Mouse (Mus musculus): ENCODE measurements around the gene Iqcf3. TPM values are rescaled to one million over a fixed set of nuclear protein-coding genes. Genes with fewer than 3 reads are reported as not detected.

Gene Iqcf3
- polyA plus RNA-seq, 1 experiment from 2014 or later: not detected

DNA sequence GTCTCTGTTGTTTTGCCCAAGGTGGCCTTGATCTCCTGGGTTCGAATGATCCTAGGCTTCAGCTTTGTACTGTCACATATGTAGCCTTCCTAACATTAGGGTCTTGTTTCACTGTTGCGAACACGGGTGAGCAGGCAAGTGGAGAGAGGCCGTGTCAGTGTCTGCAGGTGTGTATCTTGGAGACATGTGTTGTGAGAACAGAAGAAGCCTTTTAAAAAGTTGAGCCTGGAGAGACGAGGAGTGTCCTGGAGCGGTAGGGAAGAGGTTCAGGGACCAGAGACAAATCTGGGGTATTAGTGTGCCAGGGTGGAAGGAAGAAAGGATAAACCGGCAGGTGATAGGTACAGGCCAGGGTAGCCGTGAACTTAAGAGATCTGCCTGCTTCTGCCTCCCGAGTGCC, 83.3 kb downstream of the Iqcf3 start:
- Histone ChIP-seq H3K27ac (ENCODE audit: low read depth, low read length) (no peak overlapping the region), H3K36me3 (ENCODE audit: control insufficient read depth, insufficient read depth, low read length) (no peaks in the 10 kb centered on the region), H3K9me3 (ENCODE audit: control insufficient read depth, low read length) (no peaks in the 10 kb centered on the region), H3K9ac (ENCODE audit: low read length) (peak overlapping the region; percentile 75), H3K4me3 (ENCODE audit: low read depth, low read length) (peak overlapping the region; percentile 73), H3K27me3 (ENCODE audit: control insufficient read depth, insufficient read depth, low read length) (no peaks in the 10 kb centered on the region), H3K4me1 (ENCODE audit: control insufficient read depth, insufficient read depth, low read length) (peaks cover 12% of the 10 kb centered on the region), H3K4me2 (ENCODE audit: low read depth) (peak overlapping the region; percentile 92)
- WGBS: 84% methylated on average over 9 of the region's 9 CpGs
- ATAC-seq (ENCODE audit: insufficient read depth, low FRiP score, low TSS enrichment) (no peak), DNase-seq (ENCODE audit: low spot score) (no peak)

DNA sequence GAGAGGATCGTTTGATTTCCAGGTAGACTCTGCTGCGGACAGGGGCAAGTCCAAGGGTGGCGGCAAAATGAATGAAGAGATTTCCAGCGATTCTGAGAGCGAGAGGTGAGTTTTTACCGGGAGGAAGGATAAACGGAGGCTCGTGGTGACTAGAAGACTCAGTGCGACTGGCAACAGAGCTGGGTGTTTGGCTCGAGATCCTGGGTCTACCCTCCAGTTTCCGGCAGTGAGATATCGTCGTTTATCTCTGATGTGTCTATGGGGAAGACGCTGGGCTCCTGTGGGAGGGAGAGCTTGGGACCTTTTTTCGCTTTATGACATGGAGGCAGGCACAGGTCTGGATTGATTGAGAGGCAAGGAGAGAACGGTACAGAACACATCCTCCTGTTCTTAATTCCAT, 83.8 kb downstream of the Iqcf3 start:
- Histone ChIP-seq H3K27ac (ENCODE audit: low read depth, low read length) (no peak overlapping the region), H3K4me2 (ENCODE audit: low read depth) (peak overlapping the region; percentile 92), H3K9me3 (ENCODE audit: control insufficient read depth, low read length) (no peaks in the 10 kb centered on the region), H3K36me3 (ENCODE audit: control insufficient read depth, insufficient read depth, low read length) (no peaks in the 10 kb centered on the region), H3K4me3 (ENCODE audit: low read depth, low read length) (peak overlapping the region; percentile 73), H3K9ac (ENCODE audit: low read length) (peak overlapping the region; percentile 75), H3K27me3 (ENCODE audit: control insufficient read depth, insufficient read depth, low read length) (no peaks in the 10 kb centered on the region), H3K4me1 (ENCODE audit: control insufficient read depth, insufficient read depth, low read length) (peaks cover 12% of the 10 kb centered on the region)
- WGBS: 4% methylated on average over 16 of the region's 16 CpGs
- ATAC-seq (ENCODE audit: insufficient read depth, low FRiP score, low TSS enrichment): no peak
- DNase-seq (ENCODE audit: low spot score): no peak

- Histone ChIP-seq H3K4me1 (ENCODE audit: control insufficient read depth, insufficient read depth, low read length) (peaks cover 13% of the 10 kb centered on the region), H3K36me3 (ENCODE audit: control insufficient read depth, insufficient read depth, low read length) (no peaks in the 10 kb centered on the region), H3K4me2 (ENCODE audit: low read depth) (peak within 1 kb of the TSS; percentile 92), H3K9me3 (ENCODE audit: control insufficient read depth, low read length) (no peaks in the 10 kb centered on the region), H3K9ac (ENCODE audit: low read length) (peak within 1 kb of the TSS; percentile 75), H3K27ac (ENCODE audit: low read depth, low read length) (no peak within 1 kb of the TSS), H3K27me3 (ENCODE audit: control insufficient read depth, insufficient read depth, low read length) (no peaks in the 10 kb centered on the region), H3K4me3 (ENCODE audit: low read depth, low read length) (peak within 1 kb of the TSS; percentile 73)
- ATAC-seq (ENCODE audit: insufficient read depth, low FRiP score, low TSS enrichment): peak; percentile 96
- WGBS: under 1% methylated on average over 41 of the region's 41 CpGs
- DNase-seq (ENCODE audit: low spot score): peak; percentile 99
Measured at GRCm38 (mm10) chr9:106476924-106477484, 84.4 kb downstream of the Iqcf3 start, which contains the start of gene Parp3. Gene Parp3 (minus strand): TSS chr9:106476949.

DNA sequence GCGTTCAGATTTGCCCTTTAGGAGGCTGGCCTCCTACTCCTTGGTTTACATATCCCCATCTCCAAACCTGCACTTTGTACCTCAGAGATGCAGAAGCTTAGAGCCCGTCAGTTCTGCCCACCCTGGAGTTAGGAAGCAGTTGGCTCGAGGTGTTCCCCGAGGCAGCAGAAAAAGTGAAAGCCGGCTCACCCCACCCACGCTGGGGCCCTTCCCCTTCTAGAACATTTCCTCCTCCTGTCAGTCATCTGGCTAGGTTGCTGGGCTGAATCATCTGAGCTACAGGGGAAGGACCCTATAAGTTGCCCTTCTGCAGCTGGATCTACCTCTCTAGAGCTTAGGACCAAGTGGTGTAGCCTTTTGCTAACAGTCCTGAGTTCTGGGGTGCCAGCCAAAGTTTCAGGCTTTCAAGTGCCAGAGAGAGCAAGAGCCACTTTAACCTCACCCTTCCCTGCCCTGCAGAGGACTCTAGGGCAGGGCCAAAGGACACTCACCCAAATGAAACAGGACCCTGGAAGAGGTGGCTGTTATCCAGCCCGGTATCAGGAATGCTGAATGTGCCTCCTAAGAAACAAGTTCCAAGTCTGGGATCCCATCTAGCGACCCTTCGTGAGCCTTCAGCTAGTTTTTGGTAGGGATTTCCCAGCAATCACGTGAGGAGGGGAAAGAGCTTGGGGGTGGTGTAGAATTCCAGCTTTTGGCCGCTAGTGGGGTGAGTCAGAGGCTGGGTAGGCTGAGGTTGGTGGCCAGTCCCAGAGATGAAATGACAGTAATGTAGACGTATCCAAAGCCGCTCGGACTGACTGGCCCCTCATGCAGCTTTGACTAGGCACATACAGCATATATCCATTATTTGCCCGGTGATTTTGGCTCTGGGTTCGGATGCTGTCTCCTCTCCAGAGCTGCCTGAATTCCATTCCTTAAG, 85.2 kb downstream of the Iqcf3 start:
- Histone ChIP-seq H3K27me3 (ENCODE audit: control insufficient read depth, insufficient read depth, low read length) (no peaks in the 10 kb centered on the region), H3K9ac (ENCODE audit: low read length) (peak overlapping the region; percentile 12; the same call in 1 of the 2 replicates), H3K4me3 (ENCODE audit: low read depth, low read length) (no peak overlapping the region), H3K9me3 (ENCODE audit: control insufficient read depth, low read length) (no peaks in the 10 kb centered on the region), H3K4me1 (ENCODE audit: control insufficient read depth, insufficient read depth, low read length) (peaks cover 17% of the 10 kb centered on the region), H3K36me3 (ENCODE audit: control insufficient read depth, insufficient read depth, low read length) (no peaks in the 10 kb centered on the region), H3K27ac (ENCODE audit: low read depth, low read length) (no peak overlapping the region), H3K4me2 (ENCODE audit: low read depth) (peak overlapping the region; percentile 3; the same call in 1 of the 2 replicates)
- peak; percentile 42; the same call in 1 of the 2 replicates for ATAC-seq (ENCODE audit: insufficient read depth, low FRiP score, low TSS enrichment)
- no peak for DNase-seq (ENCODE audit: low spot score)
- WGBS: 41% methylated on average over 16 of the region's 16 CpGs

DNA sequence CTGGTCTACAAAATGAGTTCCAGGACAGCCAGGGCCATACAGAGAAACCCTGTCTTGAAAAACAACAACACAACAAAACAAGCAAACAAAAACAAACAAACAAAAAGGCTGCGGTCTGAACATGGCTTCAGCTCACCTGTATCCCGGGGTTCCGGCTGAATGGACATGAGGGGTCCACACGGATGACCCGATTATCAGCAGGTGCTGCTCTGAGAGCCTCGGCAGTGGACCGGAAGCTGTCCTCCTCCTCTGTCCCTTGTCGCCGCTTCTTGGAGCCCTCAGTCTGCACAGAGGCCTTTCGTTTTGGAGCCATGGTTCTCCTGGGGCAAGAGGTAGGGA, 85.8 kb downstream of the Iqcf3 start, which contains the start of gene Rrp9:
Gene Rrp9 (plus strand): TSS at position 301 of the 339 bp plus-strand sequence.
- Histone ChIP-seq H3K27ac (ENCODE audit: low read depth, low read length) (no peak within 1 kb of the TSS), H3K9ac (ENCODE audit: low read length) (peak within 1 kb of the TSS; percentile 12; the same call in 1 of the 2 replicates), H3K4me3 (ENCODE audit: low read depth, low read length) (no peak within 1 kb of the TSS), H3K36me3 (ENCODE audit: control insufficient read depth, insufficient read depth, low read length) (no peaks in the 10 kb centered on the region), H3K4me1 (ENCODE audit: control insufficient read depth, insufficient read depth, low read length) (peaks cover 17% of the 10 kb centered on the region), H3K9me3 (ENCODE audit: control insufficient read depth, low read length) (no peaks in the 10 kb centered on the region), H3K27me3 (ENCODE audit: control insufficient read depth, insufficient read depth, low read length) (no peaks in the 10 kb centered on the region), H3K4me2 (ENCODE audit: low read depth) (peak within 1 kb of the TSS; percentile 3; the same call in 1 of the 2 replicates)
- no peak for ATAC-seq (ENCODE audit: insufficient read depth, low FRiP score, low TSS enrichment)
- no peak for DNase-seq (ENCODE audit: low spot score)
- 89% methylated on average over 10 of the region's 10 CpGs for WGBS

DNA sequence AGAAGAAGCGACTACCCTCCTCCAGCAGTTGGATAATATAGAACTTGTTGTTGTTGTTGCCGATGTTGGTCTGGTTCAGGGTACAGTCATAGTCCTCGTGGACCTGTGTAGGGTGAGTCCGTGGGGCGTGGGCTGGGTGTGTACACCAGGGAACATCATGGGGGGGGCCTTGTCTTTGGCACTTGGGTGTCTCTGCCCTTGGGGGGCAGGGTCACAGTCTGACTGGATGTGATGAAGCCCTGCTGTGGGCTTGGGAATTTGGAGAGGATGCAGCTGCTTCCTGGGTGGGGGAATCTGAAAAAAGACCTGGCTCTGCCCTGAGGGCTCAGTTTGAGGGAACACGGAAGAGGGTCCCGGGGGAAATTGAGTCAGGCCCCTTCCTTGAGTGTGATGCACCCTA, 86.4 kb downstream of the Iqcf3 start:
- H3K9ac ChIP-seq (ENCODE audit: low read length): no peak overlapping the region
- WGBS: 64% methylated on average over 7 of the region's 7 CpGs
- no peak overlapping the region for H3K4me3 ChIP-seq (ENCODE audit: low read depth, low read length)

GRCm38 (mm10) chr9:106474456-106474855, 87.0 kb downstream of the Iqcf3 start:
- H3K9me3 ChIP-seq (ENCODE audit: control insufficient read depth, low read length): no peaks in the 10 kb centered on the region
- peaks cover 17% of the 10 kb centered on the region for H3K4me1 ChIP-seq (ENCODE audit: control insufficient read depth, insufficient read depth, low read length)
- H3K36me3 ChIP-seq (ENCODE audit: control insufficient read depth, insufficient read depth, low read length): no peaks in the 10 kb centered on the region
- ATAC-seq (ENCODE audit: insufficient read depth, low FRiP score, low TSS enrichment) (no peak), DNase-seq (ENCODE audit: low spot score) (peak; percentile 77)
- H3K4me2 ChIP-seq (ENCODE audit: low read depth): no peak overlapping the region
- H3K9ac ChIP-seq (ENCODE audit: low read length): peak overlapping the region; percentile 24; the same call in 1 of the 2 replicates
- H3K27me3 ChIP-seq (ENCODE audit: control insufficient read depth, insufficient read depth, low read length): no peaks in the 10 kb centered on the region
- 2% methylated on average over 6 of the region's 6 CpGs for WGBS
- H3K4me3 ChIP-seq (ENCODE audit: low read depth, low read length): no peak overlapping the region
- H3K27ac ChIP-seq (ENCODE audit: low read depth, low read length): no peak overlapping the region

More for the DNA sequence above, 86.4 kb downstream of the Iqcf3 start:
- Histone ChIP-seq H3K27me3 (ENCODE audit: control insufficient read depth, insufficient read depth, low read length) (no peaks in the 10 kb centered on the region), H3K9me3 (ENCODE audit: control insufficient read depth, low read length) (no peaks in the 10 kb centered on the region), H3K4me1 (ENCODE audit: control insufficient read depth, insufficient read depth, low read length) (peaks cover 17% of the 10 kb centered on the region), H3K4me2 (ENCODE audit: low read depth) (no peak overlapping the region), H3K36me3 (ENCODE audit: control insufficient read depth, insufficient read depth, low read length) (no peaks in the 10 kb centered on the region), H3K27ac (ENCODE audit: low read depth, low read length) (no peak overlapping the region)
- ATAC-seq (ENCODE audit: insufficient read depth, low FRiP score, low TSS enrichment) (no peak), DNase-seq (ENCODE audit: low spot score) (no peak)

DNA sequence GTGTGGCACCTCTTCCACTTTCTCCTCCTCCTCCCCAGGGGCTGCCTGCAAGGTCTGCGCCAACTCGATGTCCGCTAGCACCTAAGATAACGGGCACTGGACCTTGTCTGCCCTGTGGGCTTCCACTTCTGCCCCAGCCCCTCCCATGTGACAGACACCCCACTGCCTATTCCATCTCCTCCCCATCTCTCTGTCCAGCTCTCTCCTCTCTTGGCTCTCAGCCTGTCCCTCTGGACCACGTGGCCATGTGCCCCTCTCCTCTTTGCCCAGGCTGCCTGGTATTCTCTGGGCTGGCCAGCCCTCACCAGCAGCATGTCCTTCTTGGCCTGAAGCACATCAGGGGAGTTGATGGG, 87.7 kb downstream of the Iqcf3 start:
- Histone ChIP-seq H3K4me2 (ENCODE audit: low read depth) (no peak overlapping the region), H3K4me3 (ENCODE audit: low read depth, low read length) (no peak overlapping the region), H3K27ac (ENCODE audit: low read depth, low read length) (no peak overlapping the region), H3K27me3 (ENCODE audit: control insufficient read depth, insufficient read depth, low read length) (no peaks in the 10 kb centered on the region), H3K9me3 (ENCODE audit: control insufficient read depth, low read length) (no peaks in the 10 kb centered on the region), H3K9ac (ENCODE audit: low read length) (no peak overlapping the region), H3K36me3 (ENCODE audit: control insufficient read depth, insufficient read depth, low read length) (no peaks in the 10 kb centered on the region), H3K4me1 (ENCODE audit: control insufficient read depth, insufficient read depth, low read length) (peaks cover 17% of the 10 kb centered on the region)
- WGBS: 80% methylated on average over 5 of the region's 5 CpGs
- ATAC-seq (ENCODE audit: insufficient read depth, low FRiP score, low TSS enrichment): no peak
- DNase-seq (ENCODE audit: low spot score): peak; percentile 9

Measured in neural tube, embryonic 11.5 days (tissue).